Mouse (Mus musculus): ENCODE results near the gene Cst7. TPM values are rescaled to one million over a fixed set of nuclear protein-coding genes. Genes with fewer than 3 reads are reported as not detected.
"Not testable (repeated sequence)": the region's sequence is repeated elsewhere in the genome, so short reads cannot be mapped to it uniquely, and the experiment has no call there.

Gene Cst7
- polyA plus RNA-seq (2015; fragmentation: Nextera tagmentation; extraction: Ambion mirVana): 0.20 and 0.36 TPM in 2 replicates

DNA sequence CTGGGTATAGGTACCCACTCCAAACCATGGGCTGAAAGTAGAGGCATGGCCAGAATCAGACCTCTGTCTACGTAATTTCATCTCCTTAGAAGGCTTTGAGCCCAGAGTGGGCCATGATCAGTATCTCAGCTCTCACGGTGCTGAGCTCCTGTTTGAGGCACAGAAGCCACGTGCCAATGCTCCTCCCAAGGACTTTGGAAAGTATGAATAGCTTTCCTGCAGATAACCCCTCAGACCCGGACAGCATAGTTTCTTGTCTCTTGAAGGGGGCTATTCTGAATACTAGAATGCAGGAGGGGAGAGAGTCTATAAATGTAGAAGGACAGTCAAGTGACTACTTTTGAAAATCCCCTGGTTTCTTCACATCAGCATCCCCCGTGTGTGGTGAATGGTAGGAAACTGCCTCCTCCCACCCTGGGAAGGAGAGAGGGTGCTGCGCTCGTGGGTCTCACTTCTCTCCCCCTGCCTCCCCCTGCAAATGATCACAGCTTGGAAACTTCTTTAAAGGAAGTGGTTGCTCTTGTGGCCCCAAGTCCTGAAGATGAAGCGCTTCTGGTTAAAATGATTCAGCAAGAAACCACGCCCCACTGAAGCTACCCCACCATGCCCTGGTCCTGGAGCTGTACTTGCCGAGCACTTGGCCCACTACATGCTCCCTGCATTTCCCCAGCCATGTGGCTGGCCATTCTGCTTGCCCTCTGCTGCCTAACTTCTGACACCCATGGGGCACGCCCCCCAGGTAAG is at the start of gene Cst7:
Gene Cst7 (plus strand): TSS at position 569 of the 744 bp plus-strand sequence.
- Histone ChIP-seq H3K4me2 (ENCODE audit: low read depth, low read length) (no peak within 1 kb of the TSS), H3K27me3 (ENCODE audit: control insufficient read depth, insufficient read depth, low read depth, low read length) (no peaks in the 10 kb centered on the region), H3K4me1 (replicated peaks; ENCODE audit: control insufficient read depth, insufficient read depth, low read length) (no peaks in the 10 kb centered on the region), H3K27ac (ENCODE audit: low read length) (no peak within 1 kb of the TSS), H3K36me3 (ENCODE audit: control insufficient read depth, insufficient read depth, low read length) (no peaks in the 10 kb centered on the region), H3K4me3 (ENCODE audit: low read length) (no peak within 1 kb of the TSS), H3K9ac (ENCODE audit: low read length) (no peak within 1 kb of the TSS), H3K9me3 (ENCODE audit: control insufficient read depth, low read length) (no peaks in the 10 kb centered on the region)
- WGBS: 60% methylated on average over 11 of the region's 11 CpGs
- no peak for ATAC-seq (ENCODE audit: low read depth)

DNA sequence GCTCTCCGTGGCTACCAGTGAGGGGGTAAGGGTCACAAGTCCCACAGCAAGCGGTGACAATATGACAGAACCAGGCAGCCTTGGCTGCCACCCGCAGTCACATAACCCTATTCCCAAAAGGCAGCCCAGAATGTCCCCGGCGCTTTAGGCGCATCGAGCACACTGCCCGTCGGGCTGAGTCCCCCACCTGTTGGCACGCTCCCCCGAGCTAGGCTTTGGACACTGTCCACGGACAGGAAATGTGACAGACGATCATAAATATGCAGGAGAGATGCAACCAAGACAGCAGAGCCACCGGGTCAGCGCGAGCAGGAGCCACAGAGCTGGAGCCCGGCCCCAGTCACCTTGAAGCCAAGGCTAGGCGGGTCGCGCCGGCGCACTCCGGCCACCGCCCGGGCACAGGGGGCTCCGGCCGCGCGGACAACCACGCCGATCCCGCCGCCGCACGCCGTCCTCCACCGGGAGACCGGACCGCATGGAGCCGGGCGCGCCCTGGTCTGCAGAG is 44.5 kb upstream of the Cst7 start:
- no peaks in the 10 kb centered on the region for H3K36me3 ChIP-seq (ENCODE audit: control insufficient read depth, insufficient read depth, low read length)
- 4% methylated on average over 39 of the region's 42 CpGs for WGBS
- H3K27me3 ChIP-seq (ENCODE audit: control insufficient read depth, insufficient read depth, low read depth, low read length): peaks cover 11% of the 10 kb centered on the region
- H3K9me3 ChIP-seq (ENCODE audit: control insufficient read depth, low read length): no peaks in the 10 kb centered on the region
- H3K4me1 ChIP-seq (replicated peaks; ENCODE audit: control insufficient read depth, insufficient read depth, low read length): 0 out of 2 replicates have a peak, but pooled peaks cover 3% of the 10 kb centered on the region
- H3K27ac ChIP-seq (ENCODE audit: low read length): no peak overlapping the region
- peak overlapping the region; percentile 32 for H3K9ac ChIP-seq (ENCODE audit: low read length)
- peak; percentile 52; the same call in 1 of the 2 replicates for ATAC-seq (ENCODE audit: low read depth)
- peak overlapping the region; percentile 40 for H3K4me3 ChIP-seq (ENCODE audit: low read length)
- H3K4me2 ChIP-seq (ENCODE audit: low read depth, low read length): peak overlapping the region; percentile 61

DNA sequence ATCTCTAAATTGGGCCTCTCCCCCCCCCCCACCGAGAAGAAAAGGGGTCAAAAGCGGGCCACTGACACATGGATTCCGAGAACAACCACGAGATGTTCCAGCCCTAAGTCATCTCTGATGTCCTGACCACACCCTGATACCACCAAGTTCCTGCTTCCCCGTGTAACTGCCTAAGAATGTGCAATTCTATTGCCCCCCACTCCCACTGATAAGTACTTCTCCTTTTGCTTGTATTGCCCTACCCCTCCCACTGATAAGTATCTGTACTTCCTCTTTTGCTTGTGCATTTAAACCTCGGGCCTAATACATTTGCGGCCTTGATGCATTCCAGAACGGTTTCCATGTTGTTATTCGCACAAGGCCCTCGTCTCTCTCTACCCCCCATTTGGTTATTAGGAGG is 20.6 kb upstream of the Cst7 start:
- H3K36me3 ChIP-seq (ENCODE audit: control insufficient read depth, insufficient read depth, low read length); H3K4me3 ChIP-seq (ENCODE audit: low read length); H3K4me1 ChIP-seq (replicated peaks; ENCODE audit: control insufficient read depth, insufficient read depth, low read length); H3K27me3 ChIP-seq (ENCODE audit: control insufficient read depth, insufficient read depth, low read depth, low read length); H3K9me3 ChIP-seq (ENCODE audit: control insufficient read depth, low read length); ATAC-seq (ENCODE audit: low read depth); H3K27ac ChIP-seq (ENCODE audit: low read length); H3K4me2 ChIP-seq (ENCODE audit: low read depth, low read length); H3K9ac ChIP-seq (ENCODE audit: low read length): not testable (repeated sequence)
- 69% methylated on average over 10 of the region's 10 CpGs for WGBS

DNA sequence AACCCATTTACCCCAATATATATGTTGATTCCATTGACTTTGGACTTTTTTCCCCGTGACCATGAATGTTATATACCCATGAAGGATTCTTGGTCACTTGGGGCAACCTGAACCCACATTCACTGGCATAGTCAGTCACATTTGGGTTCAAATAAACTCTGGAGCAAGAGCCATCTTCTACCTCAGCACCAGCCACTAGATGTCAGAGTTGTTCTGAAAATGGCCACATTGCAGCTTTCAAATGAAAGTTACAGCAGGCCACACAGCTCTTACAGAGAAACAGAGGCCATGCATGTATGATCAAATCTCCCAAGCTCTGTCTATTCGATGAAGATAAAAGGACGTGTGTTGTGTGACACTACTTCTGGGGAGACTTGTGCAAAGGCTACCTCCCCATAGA is 11.6 kb upstream of the Cst7 start:
- no peaks in the 10 kb centered on the region for H3K9me3 ChIP-seq (ENCODE audit: control insufficient read depth, low read length)
- 49% methylated on average over 3 of the region's 3 CpGs for WGBS
- no peak for ATAC-seq (ENCODE audit: low read depth)

DNA sequence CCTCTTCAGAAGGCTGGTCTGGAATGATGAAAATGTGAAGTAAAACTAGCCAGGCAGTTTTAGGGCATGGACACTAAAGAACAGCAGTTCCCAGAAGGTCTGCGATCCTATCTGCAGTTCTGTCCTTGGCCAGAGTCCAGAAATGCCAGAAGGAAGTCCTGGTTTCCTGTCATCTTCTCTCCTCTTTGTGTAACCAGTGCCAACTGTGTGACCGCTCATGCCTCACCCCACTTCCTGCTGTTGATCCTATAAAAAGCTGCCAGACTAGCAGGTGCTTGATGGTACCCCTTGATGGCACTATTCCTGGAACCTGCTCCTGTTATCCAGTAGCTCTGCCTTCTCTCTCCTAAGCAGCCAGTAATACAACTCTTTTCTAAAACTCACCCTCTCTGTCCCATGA is 3.2 kb upstream of the Cst7 start:
- H3K4me1 ChIP-seq (replicated peaks; ENCODE audit: control insufficient read depth, insufficient read depth, low read length): no peaks in the 10 kb centered on the region
- H3K27ac ChIP-seq (ENCODE audit: low read length): no peak overlapping the region
- no peaks in the 10 kb centered on the region for H3K36me3 ChIP-seq (ENCODE audit: control insufficient read depth, insufficient read depth, low read length)
- H3K4me2 ChIP-seq (ENCODE audit: low read depth, low read length): no peak overlapping the region
- no peak overlapping the region for H3K9ac ChIP-seq (ENCODE audit: low read length)
- no peak overlapping the region for H3K4me3 ChIP-seq (ENCODE audit: low read length)
- ATAC-seq (ENCODE audit: low read depth): no peak
- no peaks in the 10 kb centered on the region for H3K27me3 ChIP-seq (ENCODE audit: control insufficient read depth, insufficient read depth, low read depth, low read length)
- 48% methylated on average over 2 of the region's 2 CpGs for WGBS
- no peaks in the 10 kb centered on the region for H3K9me3 ChIP-seq (ENCODE audit: control insufficient read depth, low read length)

More for the DNA sequence above, 11.6 kb upstream of the Cst7 start:
- H3K4me2 ChIP-seq (ENCODE audit: low read depth, low read length): no peak overlapping the region
- H3K4me3 ChIP-seq (ENCODE audit: low read length): no peak overlapping the region
- H3K27ac ChIP-seq (ENCODE audit: low read length): no peak overlapping the region
- H3K27me3 ChIP-seq (ENCODE audit: control insufficient read depth, insufficient read depth, low read depth, low read length): no peaks in the 10 kb centered on the region
- H3K4me1 ChIP-seq (replicated peaks; ENCODE audit: control insufficient read depth, insufficient read depth, low read length): no peaks in the 10 kb centered on the region
- H3K36me3 ChIP-seq (ENCODE audit: control insufficient read depth, insufficient read depth, low read length): no peaks in the 10 kb centered on the region
- no peak overlapping the region for H3K9ac ChIP-seq (ENCODE audit: low read length)

DNA sequence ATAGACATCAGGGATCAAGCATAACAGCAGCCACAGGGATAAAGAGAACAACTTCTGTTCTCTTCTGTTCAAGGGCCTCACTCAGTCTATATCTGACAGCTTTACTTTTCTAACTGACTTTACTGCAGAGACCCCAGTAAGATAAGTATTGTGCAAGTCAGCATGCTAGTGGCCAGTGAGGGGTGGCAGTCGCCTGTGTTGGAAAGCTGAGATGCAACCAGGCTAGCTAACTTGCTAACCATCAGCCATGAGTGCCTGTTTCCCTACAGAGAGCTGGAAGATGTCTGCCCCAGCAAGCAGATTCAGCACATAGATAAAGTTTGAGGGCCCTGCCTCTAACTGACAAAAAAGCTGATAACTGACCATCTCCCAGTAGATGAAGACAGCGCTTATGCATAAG is 546 bp downstream of the Cst7 start:
- Histone ChIP-seq H3K27ac (ENCODE audit: low read length) (no peak overlapping the region), H3K4me2 (ENCODE audit: low read depth, low read length) (no peak overlapping the region), H3K9ac (ENCODE audit: low read length) (no peak overlapping the region), H3K27me3 (ENCODE audit: control insufficient read depth, insufficient read depth, low read depth, low read length) (no peaks in the 10 kb centered on the region), H3K4me1 (replicated peaks; ENCODE audit: control insufficient read depth, insufficient read depth, low read length) (no peaks in the 10 kb centered on the region), H3K9me3 (ENCODE audit: control insufficient read depth, low read length) (no peaks in the 10 kb centered on the region), H3K36me3 (ENCODE audit: control insufficient read depth, insufficient read depth, low read length) (no peaks in the 10 kb centered on the region), H3K4me3 (ENCODE audit: low read length) (no peak overlapping the region)
- no peak for ATAC-seq (ENCODE audit: low read depth)
- 71% methylated on average over 2 of the region's 2 CpGs for WGBS

DNA sequence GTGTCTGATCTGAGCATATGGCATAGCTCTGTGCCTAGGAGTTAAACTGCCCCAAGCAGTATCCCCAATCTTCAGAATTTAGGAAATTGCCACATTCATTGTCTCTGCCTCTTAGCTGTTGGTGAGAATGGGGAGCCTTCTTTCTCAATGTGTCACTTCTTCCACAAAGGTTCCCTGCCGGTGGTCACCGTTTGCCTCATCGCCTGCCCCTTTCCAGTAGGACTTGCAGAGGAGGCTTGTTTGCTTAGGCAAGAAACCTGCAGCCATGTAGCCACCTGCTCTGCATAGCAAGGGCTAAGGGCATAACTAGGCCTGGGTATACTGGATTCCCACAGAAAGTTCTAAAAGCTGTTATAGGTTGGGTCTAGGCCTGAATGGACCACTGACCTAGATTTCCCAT is 2.2 kb downstream of the Cst7 start:
- H3K4me1 ChIP-seq (replicated peaks; ENCODE audit: control insufficient read depth, insufficient read depth, low read length): no peaks in the 10 kb centered on the region
- H3K9ac ChIP-seq (ENCODE audit: low read length): no peak overlapping the region
- H3K4me2 ChIP-seq (ENCODE audit: low read depth, low read length): no peak overlapping the region
- WGBS: 78% methylated on average over 3 of the region's 3 CpGs
- H3K27me3 ChIP-seq (ENCODE audit: control insufficient read depth, insufficient read depth, low read depth, low read length): no peaks in the 10 kb centered on the region
- no peak for ATAC-seq (ENCODE audit: low read depth)
- no peaks in the 10 kb centered on the region for H3K9me3 ChIP-seq (ENCODE audit: control insufficient read depth, low read length)
- no peak overlapping the region for H3K27ac ChIP-seq (ENCODE audit: low read length)
- no peaks in the 10 kb centered on the region for H3K36me3 ChIP-seq (ENCODE audit: control insufficient read depth, insufficient read depth, low read length)
- H3K4me3 ChIP-seq (ENCODE audit: low read length): no peak overlapping the region

DNA sequence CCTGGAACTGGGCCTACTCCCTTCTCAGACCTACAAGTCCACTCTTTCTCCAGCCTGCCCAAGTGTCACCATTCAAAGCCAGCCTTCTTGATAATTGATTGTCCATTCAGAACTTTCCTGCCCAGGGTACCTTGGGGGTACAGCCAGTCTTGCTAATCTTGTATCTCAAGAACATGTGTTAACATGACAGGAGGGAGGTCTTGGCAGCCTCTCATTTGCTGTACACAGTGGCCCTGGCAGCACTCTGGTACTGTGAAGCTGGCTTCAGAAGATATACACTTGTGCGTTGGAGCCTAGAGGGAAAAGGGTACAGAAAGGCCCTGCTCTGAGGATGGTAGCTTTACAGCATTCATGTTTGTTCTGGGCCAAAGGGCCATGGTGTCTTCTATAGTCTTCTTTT is 6.0 kb downstream of the Cst7 start:
- Histone ChIP-seq H3K27me3 (ENCODE audit: control insufficient read depth, insufficient read depth, low read depth, low read length) (no peaks in the 10 kb centered on the region), H3K9me3 (ENCODE audit: control insufficient read depth, low read length) (no peaks in the 10 kb centered on the region), H3K9ac (ENCODE audit: low read length) (no peak overlapping the region), H3K4me2 (ENCODE audit: low read depth, low read length) (no peak overlapping the region), H3K36me3 (ENCODE audit: control insufficient read depth, insufficient read depth, low read length) (no peaks in the 10 kb centered on the region), H3K4me1 (replicated peaks; ENCODE audit: control insufficient read depth, insufficient read depth, low read length) (no peaks in the 10 kb centered on the region), H3K4me3 (ENCODE audit: low read length) (no peak overlapping the region), H3K27ac (ENCODE audit: low read length) (no peak overlapping the region)
- ATAC-seq (ENCODE audit: low read depth): no peak
- WGBS: 89% methylated on average over 1 of the region's 1 CpGs

DNA sequence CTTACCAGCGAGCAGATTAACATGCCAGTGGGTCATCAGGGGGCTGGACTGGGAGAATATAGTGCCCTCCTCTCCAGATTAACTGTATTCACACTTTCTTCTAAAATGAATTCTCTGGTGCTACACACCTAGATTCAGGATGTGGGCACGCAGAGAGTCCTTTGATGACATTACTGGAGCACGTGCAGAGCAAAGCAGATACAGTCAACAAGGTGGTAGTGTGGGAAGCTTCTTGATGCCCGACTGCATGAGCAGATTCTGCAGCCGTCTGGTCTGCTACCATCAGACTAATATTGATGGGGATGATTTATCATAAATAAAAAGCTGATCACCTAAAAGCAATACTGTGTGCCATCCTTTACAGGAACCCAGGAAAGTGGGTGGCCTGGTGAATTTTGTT is 8.4 kb downstream of the Cst7 start:
- ATAC-seq (ENCODE audit: low read depth): no peak
- Histone ChIP-seq H3K4me1 (replicated peaks; ENCODE audit: control insufficient read depth, insufficient read depth, low read length) (no peaks in the 10 kb centered on the region), H3K36me3 (ENCODE audit: control insufficient read depth, insufficient read depth, low read length) (no peaks in the 10 kb centered on the region; the same call in 1 of the 2 replicates), H3K9me3 (ENCODE audit: control insufficient read depth, low read length) (no peaks in the 10 kb centered on the region), H3K27ac (ENCODE audit: low read length) (no peak overlapping the region), H3K27me3 (ENCODE audit: control insufficient read depth, insufficient read depth, low read depth, low read length) (no peaks in the 10 kb centered on the region), H3K4me2 (ENCODE audit: low read depth, low read length) (no peak overlapping the region), H3K4me3 (ENCODE audit: low read length) (no peak overlapping the region), H3K9ac (ENCODE audit: low read length) (no peak overlapping the region)
- WGBS: 75% methylated on average over 5 of the region's 5 CpGs
